Mouse (Mus musculus) adrenal gland, postnatal 36 days (tissue): Measurements from ENCODE around the gene Odf3l2. TPM values are rescaled to one million over a fixed set of nuclear protein-coding genes. Genes with fewer than 3 reads are reported as not detected.

Experiments used
- total RNA-seq, 2 experiments: library from RNA; stranded (reverse); gene quantifications; 2 replicates each; pipeline ENCODE4 v1.2.3; 2021

Odf3l2 gene
- total RNA-seq, 2 experiments from 2014 or later = not detected

Other genes starting within 250 kb of the Odf3l2 start
- gene Vmn2r83, start 177.0 kb downstream of the Odf3l2 start, total RNA-seq = not detected
- 10 to 100 TPM; 20.2 to 38.2 TPM for gene Plpp2, start 111.9 kb downstream of the Odf3l2 start, total RNA-seq
- gene Mier2, start 90.5 kb downstream of the Odf3l2 start, total RNA-seq = 10 to 100 TPM; 30.4 to 33.4 TPM
- gene Theg, start 58.4 kb downstream of the Odf3l2 start, total RNA-seq = not detected
- under 1 TPM; 0.16 to 0.30 TPM for gene C2cd4c, start 31.7 kb downstream of the Odf3l2 start, total RNA-seq
- gene Shc2, start 7.8 kb downstream of the Odf3l2 start, total RNA-seq = 1 to 10 TPM; 3.0 to 5.2 TPM
- not detected for gene Madcam1, start 18.8 kb upstream of the Odf3l2 start, total RNA-seq
- 10 to 100 TPM; 31.6 to 39.0 TPM for gene Tpgs1, start 23.6 kb upstream of the Odf3l2 start, total RNA-seq
- 10 to 100 TPM; 75.0 to 79.9 TPM for gene Cdc34, start 36.5 kb upstream of the Odf3l2 start, total RNA-seq
- gene Gzmm, start 43.3 kb upstream of the Odf3l2 start, total RNA-seq = 1 to 10 TPM in 1 of 2 experiments, under 1 TPM in 1; 0.86 to 1.0 TPM
- 100 to 1,000 TPM; 558 to 568 TPM for gene Bsg, start 58.8 kb upstream of the Odf3l2 start, total RNA-seq
- gene Hcn2, start 70.9 kb upstream of the Odf3l2 start, total RNA-seq = 1 to 10 TPM; 4.3 to 6.0 TPM
- 10 to 100 TPM; 51.1 to 58.0 TPM for gene Polrmt, start 100.8 kb upstream of the Odf3l2 start, total RNA-seq
- gene Fgf22, start 109.3 kb upstream of the Odf3l2 start, total RNA-seq = not detected
- 10 to 100 TPM; 53.0 to 55.2 TPM for gene Rnf126, start 121.2 kb upstream of the Odf3l2 start, total RNA-seq
- gene Fstl3, start 131.5 kb upstream of the Odf3l2 start, total RNA-seq = 10 to 100 TPM; 11.3 to 22.9 TPM
- not detected for gene Prss57, start 145.2 kb upstream of the Odf3l2 start, total RNA-seq
- 10 to 100 TPM; 75.4 to 93.7 TPM for gene Palm, start 147.8 kb upstream of the Odf3l2 start, total RNA-seq
- under 1 TPM in 1 of 2 experiments, not detected in 1; 0.43 TPM for gene Misp, start 175.3 kb upstream of the Odf3l2 start, total RNA-seq
- 100 to 1,000 TPM; 257 to 299 TPM for gene Ptbp1, start 208.7 kb upstream of the Odf3l2 start, total RNA-seq
- under 1 TPM; 0.50 to 0.56 TPM for gene Prtn3, start 228.7 kb upstream of the Odf3l2 start, total RNA-seq
- gene Plppr3, start 228.9 kb upstream of the Odf3l2 start, total RNA-seq = under 1 TPM; 0.16 to 0.50 TPM
- under 1 TPM; 0.30 to 0.33 TPM for gene Elane, start 240.5 kb upstream of the Odf3l2 start, total RNA-seq
- gene Cfd, start 245.1 kb upstream of the Odf3l2 start, total RNA-seq = 1,000 to 10,000 TPM; 1,484 to 1,596 TPM